Mouse (Mus musculus) heart, postnatal 0 days (tissue): ENCODE data around the gene Triap1. TPM values are rescaled to one million over a fixed set of nuclear protein-coding genes. Genes with fewer than 3 reads are reported as not detected.

Experiments used
- ATAC-seq: fragments of 200-750 bp; cut with Nextera tagmentation; 2 replicates; pipeline ENCODE4 v1.8.0; 2017; ENCODE audit warnings: low read depth, moderate number of reproducible peaks, moderate library complexity; ENCODE audit not compliant: insufficient read depth
- DNase-seq: peaks from one replicate; pipeline ENCODE4 v3.0.0-alpha.2; 2016; ENCODE audit warnings: low spot score
- H3K27ac ChIP-seq: fragments of 300-500 bp; sonication (generic); 2 replicates; pipeline ENCODE4 v1.5.1; 2014; ENCODE audit warnings: low read depth, mild to moderate bottlenecking
- H3K27me3 ChIP-seq: fragments of 300-500 bp; sonication (generic); 2 replicates; pipeline ENCODE4 v1.6.1; 2014; ENCODE audit warnings: low read length, mixed read lengths; ENCODE audit not compliant: control insufficient read depth, insufficient read depth
- H3K36me3 ChIP-seq: fragments of 300-500 bp; sonication (generic); replicated peaks from 2 replicates; pipeline ENCODE4 v1.6.1; 2014; ENCODE audit warnings: low read length, mixed read lengths; ENCODE audit not compliant: control insufficient read depth, insufficient read depth
- H3K4me1 ChIP-seq: fragments of 300-500 bp; sonication (generic); 2 replicates; pipeline ENCODE4 v1.6.1; 2014; ENCODE audit warnings: antibody characterized with exemption; ENCODE audit not compliant: control insufficient read depth, insufficient read depth
- H3K4me2 ChIP-seq: fragments of 300-500 bp; sonication (generic); 2 replicates; pipeline ENCODE4 v1.6.1; 2014; ENCODE audit warnings: low read depth, mild to moderate bottlenecking, low read length, moderate library complexity
- H3K4me3 ChIP-seq: fragments of 300-500 bp; sonication (generic); 2 replicates; pipeline ENCODE4 v1.5.1; 2014; ENCODE audit warnings: low read depth, low read length
- H3K9ac ChIP-seq: fragments of 300-500 bp; sonication (generic); replicated peaks from 2 replicates; pipeline ENCODE4 v1.6.1; 2014; ENCODE audit warnings: low read depth, low read length, mixed read lengths
- H3K9me3 ChIP-seq: fragments of 300-500 bp; sonication (generic); replicated peaks from 2 replicates; pipeline ENCODE4 v1.6.1; 2016; ENCODE audit warnings: low read length; ENCODE audit not compliant: control insufficient read depth
- CTCF ChIP-seq: IDR thresholded peaks from 2 replicates; pipeline ENCODE4 v1.5.1; 2016; ENCODE audit warnings: antibody characterized with exemption, control low read depth, low read depth
- EP300 ChIP-seq: IDR thresholded peaks from 2 replicates; pipeline ENCODE4 v1.6.1; 2016; ENCODE audit warnings: antibody characterized with exemption, low read depth
- WGBS: fragments of 180-500 bp; shearing (Covaris S2); extraction: QIAGEN DNeasy Blood & Tissue Kit; methylation state at CpG from one replicate; pipeline ENCODE4 v1.1.7; 2014; 5-methylcytosine and 5-hydroxymethylcytosine counted together
- polyA plus RNA-seq: library from polyadenylated mRNA; unstranded; fragments of >200 nt; fragmentation: Nextera tagmentation; extraction: Ambion mirVana; gene quantifications from 2 replicates; pipeline ENCODE4 v1.2.1, GENCODE M21; 2015
- total RNA-seq: library from RNA; depleted of rRNA; stranded (reverse); fragments of >200 nt; gene quantifications from 2 replicates; pipeline ENCODE4 v1.2.3, GENCODE M21; 2014; ENCODE audit warnings: low replicate concordance

Gene Triap1
- total and polyA plus RNA-seq, 2 experiments from 2014 or later: 27.2 to 39.2 TPM

DNA sequence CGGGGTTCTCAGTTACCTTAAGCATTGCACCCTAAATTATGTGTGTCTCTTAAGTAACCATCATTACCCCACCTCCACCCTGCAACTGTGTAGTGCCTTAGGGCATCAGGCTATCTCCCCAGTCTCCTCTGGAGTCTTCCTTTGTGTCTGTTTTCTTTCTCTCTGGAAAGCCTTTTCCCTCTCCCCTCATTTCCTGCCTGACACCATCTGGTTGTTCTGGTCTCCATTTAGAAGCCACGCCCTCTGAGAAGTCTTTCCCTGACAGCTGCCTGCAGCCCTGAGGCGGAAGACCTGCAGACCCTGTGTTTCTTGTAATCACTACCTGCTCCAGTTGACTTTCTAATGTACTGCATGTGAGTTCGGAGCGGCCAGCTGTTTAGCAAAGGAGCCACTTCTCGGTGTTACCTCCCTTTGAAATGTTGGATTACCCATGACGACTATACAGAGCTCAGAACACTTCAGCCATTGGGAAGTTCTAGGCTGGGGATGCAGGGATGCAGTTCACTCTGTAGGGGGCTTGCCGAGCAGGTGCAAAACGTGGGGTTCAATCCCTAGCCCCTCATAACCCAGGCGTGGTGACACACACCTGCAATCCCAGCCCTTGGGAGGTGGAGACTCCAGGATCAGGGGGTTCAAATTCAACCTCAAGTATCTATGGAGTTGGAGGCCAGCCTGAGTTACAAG, 23.2 kb upstream of the Triap1 start:
- Histone ChIP-seq H3K9ac (no peak overlapping the region), H3K27ac (peak overlapping the region; percentile 17; the same call in 1 of the 2 replicates)
- WGBS: 21% methylated on average over 10 of the region's 10 CpGs

DNA sequence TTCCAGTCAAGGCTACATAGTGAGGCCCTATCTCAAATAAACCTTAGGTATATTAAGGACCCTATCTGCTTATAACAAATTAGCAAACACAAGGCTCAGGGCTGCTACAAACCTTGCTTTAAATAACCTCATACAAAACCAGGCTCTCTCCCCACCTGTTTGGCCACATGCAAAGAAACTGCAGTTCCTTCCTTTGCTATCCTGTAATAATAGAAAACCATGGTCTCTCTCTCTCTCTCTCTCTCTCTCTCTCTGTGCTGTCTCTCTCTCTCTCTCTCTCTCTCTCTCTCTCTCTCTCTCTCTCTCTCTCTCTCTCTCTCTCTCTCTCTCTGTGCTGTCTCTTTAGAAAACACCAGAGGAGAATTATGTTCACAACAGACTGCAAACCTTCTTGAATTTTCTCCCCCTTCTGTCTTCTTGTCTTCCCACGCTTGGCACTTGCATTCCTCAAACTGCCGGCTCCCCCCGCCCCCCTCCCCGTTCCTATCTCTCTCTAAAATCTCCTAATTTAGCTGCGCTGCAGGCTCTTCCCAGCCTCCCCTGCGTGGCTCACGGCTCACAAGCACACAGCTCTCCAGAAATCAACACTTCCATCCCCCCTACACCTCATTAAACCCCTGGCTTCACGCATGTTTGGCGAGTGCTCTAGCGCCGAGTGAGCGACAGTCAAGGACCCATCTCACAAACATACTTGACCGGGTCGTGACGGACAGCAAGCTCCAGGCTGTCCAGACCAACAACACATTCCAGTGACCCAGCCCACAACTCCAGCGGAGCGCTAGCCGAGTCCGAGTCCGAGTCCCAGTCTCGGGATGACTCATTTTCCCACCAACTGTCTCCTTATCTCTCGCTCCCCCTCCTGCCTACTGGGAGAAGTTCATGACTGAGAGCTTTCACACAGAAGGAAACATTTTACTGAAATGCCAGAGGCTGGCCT, 21.8 kb upstream of the Triap1 start:
- TF ChIP-seq EP300 (no peak), CTCF (peak; percentile 60)
- Histone ChIP-seq H3K36me3 (no peaks in the 10 kb centered on the region), H3K4me1 (peaks cover 4% of the 10 kb centered on the region; the same call in 1 of the 2 replicates), H3K9me3 (no peaks in the 10 kb centered on the region), H3K4me2 (peak overlapping the region; percentile 83), H3K27ac (peak overlapping the region; percentile 75; the same call in 1 of the 2 replicates), H3K4me3 (peak overlapping the region; percentile 46), H3K27me3 (no peaks in the 10 kb centered on the region), H3K9ac (peak overlapping the region; percentile 53; the same call in 1 of the 2 replicates)
- DNase-seq (peak; percentile 83), ATAC-seq (peak; percentile 83)
- 1% methylated on average over 22 of the region's 22 CpGs for WGBS

More for the DNA sequence above, 23.2 kb upstream of the Triap1 start:
- Histone ChIP-seq H3K9me3 (no peaks in the 10 kb centered on the region), H3K27me3 (no peaks in the 10 kb centered on the region), H3K36me3 (no peaks in the 10 kb centered on the region), H3K4me1 (peaks cover 9% of the 10 kb centered on the region), H3K4me3 (no peak overlapping the region), H3K4me2 (no peak overlapping the region)
- no peak for TF ChIP-seq EP300
- TF ChIP-seq CTCF: no peak
- DNase-seq (peak; percentile 62), ATAC-seq (no peak)

DNA sequence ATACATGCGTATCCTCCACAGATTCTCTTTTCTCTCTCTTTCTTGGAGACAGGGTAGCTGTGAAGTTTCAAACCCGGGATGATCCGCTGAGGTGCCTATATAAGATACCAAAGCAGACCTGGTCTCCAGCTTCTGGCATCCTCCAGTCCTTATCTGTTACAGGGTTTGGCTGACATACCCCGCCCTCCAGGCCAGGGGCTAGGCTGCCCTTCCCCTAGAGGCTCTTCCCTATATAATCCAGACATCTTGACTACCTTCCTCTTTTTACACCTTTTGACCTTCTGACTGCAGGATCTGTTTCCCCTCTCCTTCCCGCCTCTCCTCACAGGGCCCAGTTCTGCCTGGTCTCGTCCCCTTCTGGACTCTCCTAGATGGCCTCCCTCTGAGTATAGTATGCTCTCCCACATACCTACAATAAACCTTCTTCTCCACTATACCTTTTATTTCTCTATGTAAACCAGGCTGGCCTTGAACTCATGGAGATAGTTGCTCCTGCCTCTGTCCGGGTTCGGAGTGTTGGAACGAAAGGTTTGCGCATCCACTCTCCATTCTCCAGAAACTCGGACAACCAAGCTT, 14.7 kb upstream of the Triap1 start:
- no peak for TF ChIP-seq CTCF
- no peak for TF ChIP-seq EP300
- H3K4me3 ChIP-seq: peak overlapping the region; percentile 87
- H3K4me1 ChIP-seq: peaks cover 29% of the 10 kb centered on the region
- H3K27me3 ChIP-seq: no peaks in the 10 kb centered on the region
- DNase-seq (no peak), ATAC-seq (peak; percentile 23; the same call in 1 of the 2 replicates)
- H3K36me3 ChIP-seq: peaks cover 13% of the 10 kb centered on the region
- WGBS: 14% methylated on average over 11 of the region's 11 CpGs
- peak overlapping the region; percentile 97 for H3K4me2 ChIP-seq
- no peaks in the 10 kb centered on the region for H3K9me3 ChIP-seq
- H3K27ac ChIP-seq: peak overlapping the region; percentile 84
- peak overlapping the region; percentile 91 for H3K9ac ChIP-seq

DNA sequence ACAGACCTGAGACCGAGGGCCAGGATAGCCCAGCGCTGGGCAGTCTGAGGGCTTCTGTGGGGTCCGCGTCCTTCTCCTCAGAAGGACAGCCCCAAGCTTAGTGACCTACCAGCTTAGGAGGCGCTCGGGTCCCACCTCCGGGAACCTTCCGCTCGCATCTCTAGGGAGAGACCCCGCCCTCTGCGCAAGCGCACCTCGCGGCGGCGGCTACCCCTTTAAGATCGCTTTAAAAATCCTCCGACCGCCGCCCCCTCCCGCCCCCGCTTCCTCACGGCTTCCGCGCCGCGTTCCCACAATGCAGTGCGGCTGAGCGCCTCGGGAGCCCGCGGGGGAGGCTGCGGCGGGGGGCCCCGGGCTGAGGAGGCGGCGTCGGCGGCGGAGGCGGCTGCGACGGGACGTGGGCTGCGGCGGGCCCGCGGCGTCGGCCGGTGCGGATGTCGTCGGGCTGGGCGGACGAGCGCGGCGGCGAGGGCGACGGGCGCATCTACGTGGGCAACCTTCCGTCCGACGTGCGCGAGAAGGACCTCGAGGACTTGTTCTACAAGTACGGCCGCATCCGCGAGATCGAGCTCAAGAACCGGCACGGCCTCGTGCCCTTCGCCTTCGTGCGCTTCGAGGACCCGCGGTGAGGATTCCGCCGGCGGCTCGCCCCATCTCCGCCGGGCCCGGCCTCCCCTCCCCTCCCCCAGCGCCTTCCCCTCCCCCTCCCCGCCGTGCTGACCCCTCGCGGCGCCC, 14.0 kb upstream of the Triap1 start, which contains the start of gene Srsf9:
Gene Srsf9 (plus strand): TSS at position 303 of the 735 bp plus-strand sequence.
- Histone ChIP-seq H3K27ac (peak within 1 kb of the TSS; percentile 84), H3K36me3 (peaks cover 20% of the 10 kb centered on the region), H3K9me3 (no peaks in the 10 kb centered on the region), H3K9ac (peak within 1 kb of the TSS; percentile 91), H3K4me1 (peaks cover 29% of the 10 kb centered on the region), H3K4me3 (peak within 1 kb of the TSS; percentile 87), H3K4me2 (peak within 1 kb of the TSS; percentile 97), H3K27me3 (no peaks in the 10 kb centered on the region)
- peak; percentile 90 for DNase-seq
- WGBS: under 1% methylated on average over 89 of the region's 97 CpGs
- peak; percentile 95 for ATAC-seq
- TF ChIP-seq EP300 (no peak), CTCF (no peak)
